Mouse (Mus musculus) leukemia stem cell, adult 10-12 weeks (primary cell): ENCODE data around the gene Sgsm3. TPM values are rescaled to one million over a fixed set of nuclear protein-coding genes. Genes with fewer than 3 reads are reported as not detected.

ENCODE experiments used
- polyA plus RNA-seq: library from polyadenylated mRNA; stranded (reverse); fragments of >175 nt; gene quantifications from 2 replicates; pipeline ENCODE4 v1.2.3, GENCODE M21; 2012; ENCODE audit warnings: low replicate concordance

The Sgsm3 gene
- 13.7 and 19.2 TPM in 2 replicates for polyA plus RNA-seq

GRCm38 (mm10) chr15:80977620-80978334 is at the start of gene Sgsm3:
Sgsm3 (plus strand) TSS chr15:80977765.

DNA sequence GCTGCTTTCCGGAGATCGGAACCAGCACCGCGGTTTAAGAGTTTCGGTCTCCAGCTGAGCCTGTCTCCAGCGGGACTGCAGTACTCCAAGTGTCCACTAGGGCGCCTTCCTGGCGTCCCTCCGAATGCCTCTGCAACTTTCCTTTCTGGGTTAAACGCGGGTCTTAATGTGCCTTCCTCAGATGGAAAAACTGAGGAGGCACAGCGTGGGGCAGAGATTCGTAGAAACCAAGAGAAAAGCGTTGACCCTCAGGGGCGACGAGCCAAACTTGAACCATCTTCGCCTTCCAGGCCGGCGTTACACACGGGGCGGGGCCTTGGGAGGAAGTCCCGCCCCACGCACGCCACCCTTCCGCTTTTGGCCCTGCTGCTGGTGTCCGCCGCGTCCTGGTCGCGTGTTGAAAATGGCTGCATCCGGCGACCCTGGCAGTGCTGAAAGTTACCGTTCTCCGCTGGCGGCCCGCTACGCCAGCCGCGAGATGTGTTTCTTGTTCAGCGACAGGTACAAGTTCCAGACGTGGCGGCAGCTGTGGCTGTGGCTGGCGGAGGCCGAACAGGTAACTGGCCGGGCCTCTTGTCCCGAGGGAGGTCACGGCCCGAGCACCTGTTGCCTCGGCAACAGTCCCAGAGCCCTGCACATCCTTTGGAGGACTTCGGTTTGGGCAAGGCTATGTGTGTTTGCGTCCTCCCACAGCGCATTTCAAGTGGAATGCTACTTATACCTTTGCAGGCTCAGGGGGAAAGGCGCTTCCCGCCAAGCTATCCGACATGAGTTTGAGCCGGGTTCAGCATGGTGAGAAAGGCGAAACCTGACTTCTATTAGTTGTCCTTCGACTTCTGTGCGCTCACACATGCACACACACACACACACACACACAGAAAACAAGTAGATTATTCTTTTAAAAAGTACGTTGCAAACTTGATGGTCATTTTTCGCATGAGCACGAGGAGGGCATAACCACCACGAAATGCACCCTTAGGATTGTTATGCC is 29.1 kb upstream of the Sgsm3 start, which contains the start of gene Adsl:
Gene Adsl (plus strand): TSS at position 346 of the 991 bp plus-strand sequence.

Other genes with a start within 250 kb of the Sgsm3 start
- 9.9 and 57.8 TPM in 2 replicates for gene Adsl, start 29.3 kb upstream of the Sgsm3 start, polyA plus RNA-seq
- gene Mrtfa, start 213.0 kb downstream of the Sgsm3 start, polyA plus RNA-seq, result 45.3 and 47.5 TPM in 2 replicates